In genomic region chr19:47534131-47534530, GRCm38 (mm10) we compare ENCODE assay signal across 27 mouse cellular contexts. TPM values are rescaled to one million over a fixed set of nuclear protein-coding genes. Genes with fewer than 3 reads are reported as not detected.
A peak's percentile ranks its signal among the peaks of the same experiment; 100 is the strongest.
DNase-seq lines count a peak whose midpoint lies in the region; ATAC-seq and TF ChIP-seq lines count a peak whose summit lies in the region.
"Had no signal": no experiment of that assay in that cellular context is flagged by ENCODE, and none has a peak within 500 bp of the region (broad histone marks: within the 10 kb centered on the region; RNA-seq: fewer than 3 reads in every experiment).

No protein-coding gene starts in this region.

- no peak overlapping the region for H3K4me3 ChIP-seq in heart, embryonic 11.5 days (ENCODE audit: low read depth, low read length)
- H3K4me3 ChIP-seq in small intestine, adult 2 months (ENCODE audit: low read depth, low read length): no peak overlapping the region
- H3K4me3 ChIP-seq in midbrain, embryonic 16.5 days (ENCODE audit: low read depth, low read length): no peak overlapping the region
- H3K4me3 ChIP-seq: forebrain, embryonic 10.5 days; hindbrain, embryonic 12.5 days; layer of hippocampus, adult 2 months; liver, embryonic 15.5 days; midbrain, embryonic 15.5 days; myocyte had no signal

- TF ChIP-seq POLR2A in small intestine, adult 2 months (IDR thresholded peaks at IDR 0.05; ENCODE audit: low read depth, low read length): no peak

- WGBS in heart, embryonic 11.5 days (ENCODE audit: insufficient replicate concordance): 82% methylated on average over 1 of the region's 1 CpGs
- 19% methylated on average over 1 of the region's 1 CpGs for WGBS in small intestine, adult 2 months
- WGBS in midbrain, embryonic 16.5 days: 73% methylated on average over 1 of the region's 1 CpGs

- H3K4me1 ChIP-seq in heart, embryonic 11.5 days (ENCODE audit: control insufficient read depth, insufficient read depth, low read length): peaks cover 21% of the 10 kb centered on the region
- peaks cover 16% of the 10 kb centered on the region; the same call in 1 of the 2 replicates for H3K4me1 ChIP-seq in small intestine, adult 2 months (ENCODE audit: control insufficient read depth, insufficient read depth, insufficient read length, low read length)
- peaks cover 10% of the 10 kb centered on the region for H3K4me1 ChIP-seq in midbrain, embryonic 16.5 days (ENCODE audit: control insufficient read depth, insufficient read depth, low read length)

- peak; percentile 81 for DNase-seq in heart, adult 11 months
- peak; percentile 59 for DNase-seq in kidney, postnatal 10 days
- no peak for DNase-seq in kidney, adult 11 months
- peak; percentile 50 to 53 for DNase-seq in right cerebral cortex, adult 2 months (ENCODE audit: low spot score in 2 of 2)
- no peak for DNase-seq in right cerebral cortex, adult 18-20 months
- DNase-seq: adrenal gland, adult 2 months; cerebellum, adult 11-12 months; cerebellum, postnatal 10 days; forebrain, postnatal 0 days; gastrocnemius, postnatal 36 days; liver; right cerebral cortex, postnatal 14 days; thymus, postnatal 4 days had no signal

- no peak overlapping the region for H3K9ac ChIP-seq in heart, embryonic 11.5 days (ENCODE audit: low read depth, low read length)
- H3K9ac ChIP-seq in midbrain, embryonic 16.5 days (ENCODE audit: low read depth, low read length): no peak overlapping the region
- H3K9ac ChIP-seq: forebrain, postnatal 0 days; hindbrain, embryonic 12.5 days; liver, embryonic 15.5 days; midbrain, embryonic 15.5 days had no signal

- ATAC-seq in heart, embryonic 11.5 days (replicated peaks; ENCODE audit: insufficient number of reproducible peaks, low FRiP score, low TSS enrichment): no peak
- ATAC-seq in midbrain, embryonic 16.5 days: no peak
- ATAC-seq: CD4-positive, CD25-positive, alpha-beta regulatory T cell, adult 4 months; forebrain, postnatal 0 days; intestine, postnatal 0 days; lung, postnatal 0 days; midbrain, embryonic 15.5 days; Patski had no signal

- no peak overlapping the region for H3K4me2 ChIP-seq in heart, embryonic 11.5 days
- H3K4me2 ChIP-seq in midbrain, embryonic 16.5 days (ENCODE audit: low read length): no peak overlapping the region
- H3K4me2 ChIP-seq: hindbrain, embryonic 12.5 days; liver, embryonic 15.5 days; midbrain, embryonic 15.5 days had no signal

- TF ChIP-seq CTCF in small intestine, adult 2 months (IDR thresholded peaks at IDR 0.05; ENCODE audit: extremely low read depth, insufficient read length, insufficient replicate concordance, low read depth, low read length): no peak

- H3K36me3 ChIP-seq in heart, embryonic 11.5 days (ENCODE audit: control insufficient read depth, insufficient read depth, low read length): peaks cover 7% of the 10 kb centered on the region
- no peaks in the 10 kb centered on the region for H3K36me3 ChIP-seq in small intestine, adult 2 months (ENCODE audit: control insufficient read depth, insufficient read depth, low read length)
- H3K36me3 ChIP-seq in midbrain, embryonic 16.5 days (ENCODE audit: control insufficient read depth, insufficient read depth, low read length): no peaks in the 10 kb centered on the region
- H3K36me3 ChIP-seq: midbrain, embryonic 15.5 days had no signal

- H3K9me3 ChIP-seq in heart, embryonic 11.5 days (replicated peaks; ENCODE audit: control insufficient read depth, low read length): 0 out of 2 replicates have a peak, but pooled peaks cover 2% of the 10 kb centered on the region
- H3K9me3 ChIP-seq in midbrain, embryonic 16.5 days (replicated peaks; ENCODE audit: control insufficient read depth, low read length, poor library complexity, severe bottlenecking): 0 out of 2 replicates have a peak, but pooled peaks cover 3% of the 10 kb centered on the region
- H3K9me3 ChIP-seq: hindbrain, embryonic 12.5 days; liver, embryonic 15.5 days; midbrain, embryonic 15.5 days had no signal

- no peak overlapping the region for H3K27ac ChIP-seq in heart, embryonic 11.5 days (ENCODE audit: low read depth, low read length)
- H3K27ac ChIP-seq in small intestine, adult 2 months (ENCODE audit: insufficient read depth, low read depth, low read length): peak overlapping the region; percentile 40
- H3K27ac ChIP-seq in midbrain, embryonic 16.5 days (ENCODE audit: low read length): no peak overlapping the region
- H3K27ac ChIP-seq: forebrain, embryonic 10.5 days; hindbrain, embryonic 12.5 days; layer of hippocampus, adult 2 months; liver, embryonic 15.5 days; macrophage; midbrain, embryonic 15.5 days had no signal

- H3K27me3 ChIP-seq in heart, embryonic 11.5 days (ENCODE audit: control insufficient read depth, insufficient read depth, low read length): no peaks in the 10 kb centered on the region
- H3K27me3 ChIP-seq in small intestine, adult 2 months (ENCODE audit: control insufficient read depth, insufficient read depth, low read length): no peaks in the 10 kb centered on the region
- no peaks in the 10 kb centered on the region for H3K27me3 ChIP-seq in midbrain, embryonic 16.5 days (ENCODE audit: control insufficient read depth, insufficient read depth, low read depth, low read length)
- H3K27me3 ChIP-seq: hindbrain, embryonic 12.5 days; liver, embryonic 15.5 days; midbrain, embryonic 15.5 days; Patski had no signal

RNA-seq across cellular contexts. Expression of gene Stn1, which starts 3.2 kb away (rescaled TPM):
- 40.0 and 41.6 TPM in 2 replicates for polyA plus RNA-seq in heart, embryonic 11.5 days (2014; fragmentation: Nextera tagmentation; extraction: Ambion mirVana)
- polyA plus RNA-seq in small intestine, adult 2 months (2012; rRNA removed): 9.2 and 15.0 TPM in 2 replicates
- 23.4 and 24.0 TPM in 2 replicates for polyA plus RNA-seq in midbrain, embryonic 16.5 days (2015; fragmentation: Nextera tagmentation; extraction: Ambion mirVana)

RNA-seq across cellular contexts. Expression of gene Slk, which starts 45.3 kb away (rescaled TPM):
- 11.3 and 14.1 TPM in 2 replicates for polyA plus RNA-seq in heart, embryonic 11.5 days (2014; fragmentation: Nextera tagmentation; extraction: Ambion mirVana)
- 2.0 and 3.5 TPM in 2 replicates for polyA plus RNA-seq in small intestine, adult 2 months (2012; rRNA removed)
- polyA plus RNA-seq in midbrain, embryonic 16.5 days (2015; fragmentation: Nextera tagmentation; extraction: Ambion mirVana): 4.7 and 5.8 TPM in 2 replicates

Comparison
In these comparisons a context has a peak if more than half of its experiments do, and no peak if none do; other contexts are left out.
1. DNase-seq: peak in heart, adult 11 months (single experiment), kidney, postnatal 10 days (single experiment) and right cerebral cortex, adult 2 months (2 of 2); none in kidney, adult 11 months (single experiment) and right cerebral cortex, adult 18-20 months (single experiment).